Mouse (Mus musculus) spleen, adult 2 months (tissue): ENCODE results near the gene B4galnt3.

Experiments used
- CTCF ChIP-seq: fragments of 200-500 bp; IDR thresholded peaks from 2 replicates; pipeline ENCODE4 v1.5.1; 2011; ENCODE audit warnings: mild to moderate bottlenecking, inconsistent platforms; ENCODE audit not compliant: insufficient read depth, insufficient read length, insufficient replicate concordance; ENCODE audit errors: extremely low read depth
- POLR2A ChIP-seq: fragments of 200-500 bp; IDR thresholded peaks from 2 replicates; pipeline ENCODE4 v1.6.1; 2011; ENCODE audit warnings: low read depth, low read length, inconsistent platforms

- TF ChIP-seq POLR2A (no peak), CTCF (no peak)
These were observed 58.5 kb downstream of the B4galnt3 start for GRCm38 (mm10) chr6:120235874-120236273.
